Mouse (Mus musculus): ENCODE results near the gene Mast2. TPM values are rescaled to one million over a fixed set of nuclear protein-coding genes. Genes with fewer than 3 reads are reported as not detected.
A peak's percentile ranks its signal among the peaks of the same experiment; 100 is the strongest.

Mast2 gene
- total and polyA plus RNA-seq, 3 experiments = 13.3 to 126 (median 46.4) TPM

DNA sequence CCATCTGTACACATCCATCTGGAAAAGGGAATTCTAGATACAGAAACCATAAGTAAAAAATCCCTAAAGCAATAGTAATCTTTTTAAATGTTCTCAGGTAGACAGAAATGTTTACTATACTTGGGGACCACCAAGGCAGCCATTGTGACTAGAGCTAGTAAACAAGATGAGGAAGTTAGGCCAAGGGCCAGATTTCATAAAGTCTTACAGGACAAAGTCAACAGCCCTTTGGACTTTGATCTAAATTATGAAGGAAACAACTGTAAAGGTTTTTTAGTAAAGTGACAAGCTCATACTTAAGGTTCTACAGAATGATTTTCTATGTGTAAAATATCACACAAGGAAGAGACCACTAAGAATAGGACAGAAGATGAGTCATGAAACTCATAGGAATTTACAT is 14.0 kb downstream of the Mast2 start:
- no peak overlapping the region for H3K9ac ChIP-seq (ENCODE audit: control insufficient read depth, low read depth, low read length, poor library complexity, severe bottlenecking)
- peaks cover 7% of the 10 kb centered on the region; the same call in 1 of the 2 replicates for H3K79me2 ChIP-seq (ENCODE audit: control insufficient read depth, insufficient read depth, low read length, poor library complexity)
- no peak overlapping the region for H3K27ac ChIP-seq (ENCODE audit: control insufficient read depth, low read depth, low read length)
- no peaks in the 10 kb centered on the region for H3K27me3 ChIP-seq (ENCODE audit: control insufficient read depth in 1 of 2, insufficient read depth in 2 of 2, low read length in 2 of 2)
- peaks cover 0 to 7% of the 10 kb centered on the region in 2 experiments; a peak in 2 of 4 replicates for H3K36me3 ChIP-seq (ENCODE audit: control insufficient read depth in 1 of 2, insufficient read depth in 2 of 2, low read length in 2 of 2)
- H3K4me3 ChIP-seq (ENCODE audit: control insufficient read depth in 1 of 2, insufficient read depth in 1 of 2, low read depth in 2 of 2, low read length in 2 of 2) = no peak overlapping the region
- TF ChIP-seq ZMIZ1 (IDR thresholded peaks at IDR 0.05; ENCODE audit: low read depth, low read length) (no peak), USF2 (IDR thresholded peaks at IDR 0.05; ENCODE audit: borderline replicate concordance in 1 of 2, insufficient read depth in 1 of 2, low read depth in 1 of 2, low read length in 2 of 2) (no peak), MYC (IDR thresholded peaks at IDR 0.05; ENCODE audit: low read depth, low read length) (no peak), KAT2A (conservative IDR thresholded peaks at IDR 0.05; ENCODE audit: low read depth, low read length) (no peak), ZC3H11A (IDR thresholded peaks at IDR 0.05; ENCODE audit: low read depth, low read length) (no peak), MAX (IDR thresholded peaks at IDR 0.05; ENCODE audit: low read length) (no peak), EP300 (IDR thresholded peaks at IDR 0.05; ENCODE audit: low read depth in 1 of 2, low read length in 2 of 2) (no peak), GABPA (IDR thresholded peaks at IDR 0.05; ENCODE audit: low read depth, low read length) (no peak), ZNF384 (IDR thresholded peaks at IDR 0.05; ENCODE audit: low read depth, low read length) (no peak), POLR2A (IDR thresholded peaks at IDR 0.05; ENCODE audit: control insufficient read depth in 1 of 2, insufficient read depth in 1 of 2, low read depth in 1 of 2, low read length in 2 of 2, poor library complexity in 1 of 2) (no peak), POLR2AphosphoS2 (IDR thresholded peaks at IDR 0.05; ENCODE audit: low read length) (no peak), NELFE (IDR thresholded peaks at IDR 0.05; ENCODE audit: low read depth, low read length) (no peak), CHD1 (IDR thresholded peaks at IDR 0.05; ENCODE audit: low read depth, low read length) (no peak), MAFK (IDR thresholded peaks at IDR 0.05; ENCODE audit: borderline replicate concordance, low read depth, low read length) (no peak), TCF12 (IDR thresholded peaks at IDR 0.05; ENCODE audit: low read depth, low read length) (no peak), CTCF (IDR thresholded peaks at IDR 0.05 in 2 of 3, conservative IDR thresholded peaks at IDR 0.05 in 1 of 3; ENCODE audit: control insufficient read depth in 1 of 3, insufficient read depth in 1 of 3, low read depth in 2 of 3, low read length in 3 of 3, poor library complexity in 1 of 3, severe bottlenecking in 1 of 3) (no peak), ETS1 (IDR thresholded peaks at IDR 0.05; ENCODE audit: low read depth, low read length) (no peak), MXI1 (IDR thresholded peaks at IDR 0.05; ENCODE audit: low read depth, low read length) (no peak)
- DNase-seq (ENCODE audit: low read depth, low spot score) = no peak
- no peaks in the 10 kb centered on the region for H3K9me3 ChIP-seq (replicated peaks; ENCODE audit: insufficient read depth, low read length)
- peaks cover 2 to 3% of the 10 kb centered on the region in 2 experiments; a peak in 3 of 4 replicates for H3K4me1 ChIP-seq (ENCODE audit: control insufficient read depth in 1 of 2, insufficient read depth in 2 of 2, low read length in 2 of 2)

DNA sequence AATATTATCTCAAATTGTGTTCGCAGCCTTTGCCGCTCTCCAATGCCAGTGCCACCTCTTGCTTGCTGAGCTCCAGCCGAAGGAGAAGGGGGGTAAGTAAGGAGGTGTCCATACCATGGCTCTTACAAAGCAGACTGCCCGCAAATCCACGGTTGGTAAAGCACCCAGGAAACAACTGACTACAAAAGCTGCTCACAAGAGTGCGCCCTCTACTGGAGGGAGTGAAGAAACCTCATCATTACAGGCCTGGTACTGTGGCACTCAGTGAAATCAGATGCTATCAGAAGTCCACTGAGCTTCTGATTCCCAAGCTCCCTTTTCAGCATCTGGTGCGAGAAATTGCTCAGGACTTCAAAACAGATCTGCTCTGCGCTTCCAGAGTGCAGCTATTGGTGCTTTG is 15.3 kb downstream of the Mast2 start:
- H3K9ac ChIP-seq (ENCODE audit: control insufficient read depth, low read depth, low read length, poor library complexity, severe bottlenecking) = no peak overlapping the region
- no peaks in the 10 kb centered on the region for H3K9me3 ChIP-seq (replicated peaks; ENCODE audit: insufficient read depth, low read length)
- DNase-seq (ENCODE audit: low read depth, low spot score) = peak; percentile 83
- H3K79me2 ChIP-seq (ENCODE audit: control insufficient read depth, insufficient read depth, low read length, poor library complexity) = peaks cover 6% of the 10 kb centered on the region; the same call in 1 of the 2 replicates
- peaks cover 0 to 7% of the 10 kb centered on the region in 2 experiments; a peak in 2 of 4 replicates for H3K36me3 ChIP-seq (ENCODE audit: control insufficient read depth in 1 of 2, insufficient read depth in 2 of 2, low read length in 2 of 2)
- no peak overlapping the region for H3K27ac ChIP-seq (ENCODE audit: control insufficient read depth, low read depth, low read length)
- peaks cover 2 to 3% of the 10 kb centered on the region in 2 experiments; a peak in 3 of 4 replicates for H3K4me1 ChIP-seq (ENCODE audit: control insufficient read depth in 1 of 2, insufficient read depth in 2 of 2, low read length in 2 of 2)
- H3K27me3 ChIP-seq (ENCODE audit: control insufficient read depth in 1 of 2, insufficient read depth in 2 of 2, low read length in 2 of 2) = no peaks in the 10 kb centered on the region
- no peak for TF ChIP-seq TCF12 (IDR thresholded peaks at IDR 0.05; ENCODE audit: low read depth, low read length)
- no peak for TF ChIP-seq GABPA (IDR thresholded peaks at IDR 0.05; ENCODE audit: low read depth, low read length)
- no peak for TF ChIP-seq EP300 (IDR thresholded peaks at IDR 0.05; ENCODE audit: low read depth in 1 of 2, low read length in 2 of 2)
- TF ChIP-seq MEF2A (IDR thresholded peaks at IDR 0.05; ENCODE audit: extremely low read depth, insufficient replicate concordance, low read depth, low read length, poor library complexity, severe bottlenecking) = no peak
- peak; percentile 73 to 84 (median 74) for TF ChIP-seq CTCF (IDR thresholded peaks at IDR 0.05 in 2 of 3, conservative IDR thresholded peaks at IDR 0.05 in 1 of 3; ENCODE audit: control insufficient read depth in 1 of 3, insufficient read depth in 1 of 3, low read depth in 2 of 3, low read length in 3 of 3, poor library complexity in 1 of 3, severe bottlenecking in 1 of 3)
- peak; percentile 47 for TF ChIP-seq SMC3 (IDR thresholded peaks at IDR 0.05; ENCODE audit: low read depth, low read length)
- no peak for TF ChIP-seq RCOR1 (IDR thresholded peaks at IDR 0.05; ENCODE audit: low read depth, low read length)
- TF ChIP-seq POLR2A (IDR thresholded peaks at IDR 0.05; ENCODE audit: control insufficient read depth in 1 of 2, insufficient read depth in 1 of 2, low read depth in 1 of 2, low read length in 2 of 2, poor library complexity in 1 of 2) = no peak
- no peak for TF ChIP-seq MYB (IDR thresholded peaks at IDR 0.05; ENCODE audit: low read depth, low read length)
- peak overlapping the region in 1 of 2 experiments; percentile 42; a peak in 2 of 4 replicates for H3K4me3 ChIP-seq (ENCODE audit: control insufficient read depth in 1 of 2, insufficient read depth in 1 of 2, low read depth in 2 of 2, low read length in 2 of 2)

Data from MEL (cell line).